Mouse (Mus musculus) liver, embryonic 12.5 days (tissue): ENCODE data around the gene Mgat3. TPM values are rescaled to one million over a fixed set of nuclear protein-coding genes. Genes with fewer than 3 reads are reported as not detected.

Source experiments
- ATAC-seq: fragments of 200-750 bp; cut with Nextera tagmentation; 2 replicates; pipeline ENCODE4 v1.8.0; 2017; ENCODE audit warnings: moderate number of reproducible peaks, mild to moderate bottlenecking, moderate library complexity
- H3K27ac ChIP-seq: fragments of 300-500 bp; sonication (generic); 2 replicates; pipeline ENCODE4 v1.5.1; 2016; ENCODE audit warnings: mild to moderate bottlenecking
- H3K27me3 ChIP-seq: fragments of 300-500 bp; sonication (generic); replicated peaks from 2 replicates; pipeline ENCODE4 v1.6.1; 2016; ENCODE audit warnings: mild to moderate bottlenecking, moderate library complexity
- H3K36me3 ChIP-seq: fragments of 300-500 bp; sonication (generic); 2 replicates; pipeline ENCODE4 v1.6.1; 2016; ENCODE audit warnings: mild to moderate bottlenecking, moderate library complexity
- H3K4me1 ChIP-seq: fragments of 300-500 bp; sonication (generic); 2 replicates; pipeline ENCODE4 v1.6.1; 2016
- H3K4me2 ChIP-seq: fragments of 300-500 bp; sonication (generic); 2 replicates; pipeline ENCODE4 v1.6.1; 2016; ENCODE audit warnings: mild to moderate bottlenecking, moderate library complexity
- H3K4me3 ChIP-seq: fragments of 300-500 bp; sonication (generic); 2 replicates; pipeline ENCODE4 v1.5.1; 2016; ENCODE audit warnings: mild to moderate bottlenecking, moderate library complexity
- H3K9ac ChIP-seq: fragments of 300-500 bp; sonication (generic); 2 replicates; pipeline ENCODE4 v1.6.1; 2016; ENCODE audit warnings: mild to moderate bottlenecking, moderate library complexity
- H3K9me3 ChIP-seq: fragments of 300-500 bp; sonication (generic); replicated peaks from 2 replicates; pipeline ENCODE4 v1.6.1; 2016; ENCODE audit warnings: mild to moderate bottlenecking, moderate library complexity
- WGBS: fragments of 180-500 bp; shearing (Covaris S2); methylation state at CpG from one replicate; pipeline ENCODE4 v1.1.7; 2016; ENCODE audit not compliant: insufficient replicate concordance; 5-methylcytosine and 5-hydroxymethylcytosine counted together
- polyA plus RNA-seq: library from polyadenylated mRNA; unstranded; fragments of >200 nt; fragmentation: Nextera tagmentation; extraction: Ambion mirVana; gene quantifications from 2 replicates; pipeline ENCODE4 v1.2.1, GENCODE M21; 2016

Mgat3 gene
- polyA plus RNA-seq, 1 experiment from 2014 or later: 1.2 TPM

DNA sequence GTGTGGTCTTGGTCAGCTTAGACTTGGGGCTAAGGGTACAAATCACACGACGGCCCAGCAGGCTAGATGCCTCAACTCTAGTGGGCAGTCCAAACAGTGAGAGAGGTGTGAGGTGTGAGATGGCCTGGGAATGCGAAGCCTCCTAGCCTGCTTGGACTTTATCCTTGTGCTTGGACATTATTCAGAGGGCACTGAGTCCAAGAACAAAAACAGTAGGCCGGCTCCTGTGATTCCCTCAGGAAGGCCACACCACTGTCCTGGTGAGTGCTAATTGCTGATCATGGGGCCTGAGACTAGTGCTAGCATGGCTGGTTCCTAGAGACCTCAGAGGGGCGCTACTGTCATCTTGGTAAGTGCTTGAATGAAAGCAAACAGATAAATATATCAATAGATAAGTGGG lies 15.4 kb downstream of the Mgat3 start:
- Histone ChIP-seq H3K4me3 (no peak overlapping the region), H3K36me3 (no peaks in the 10 kb centered on the region), H3K9me3 (no peaks in the 10 kb centered on the region), H3K4me2 (no peak overlapping the region), H3K27me3 (peaks cover 22% of the 10 kb centered on the region), H3K4me1 (peaks cover 20% of the 10 kb centered on the region), H3K9ac (no peak overlapping the region), H3K27ac (no peak overlapping the region)
- 58% methylated on average over 5 of the region's 5 CpGs for WGBS
- ATAC-seq: no peak

GRCm38 (mm10) chr15:80190075-80190474 lies 16.6 kb downstream of the Mgat3 start:
- WGBS: 55% methylated on average over 4 of the region's 4 CpGs
- H3K4me2 ChIP-seq: no peak overlapping the region

DNA sequence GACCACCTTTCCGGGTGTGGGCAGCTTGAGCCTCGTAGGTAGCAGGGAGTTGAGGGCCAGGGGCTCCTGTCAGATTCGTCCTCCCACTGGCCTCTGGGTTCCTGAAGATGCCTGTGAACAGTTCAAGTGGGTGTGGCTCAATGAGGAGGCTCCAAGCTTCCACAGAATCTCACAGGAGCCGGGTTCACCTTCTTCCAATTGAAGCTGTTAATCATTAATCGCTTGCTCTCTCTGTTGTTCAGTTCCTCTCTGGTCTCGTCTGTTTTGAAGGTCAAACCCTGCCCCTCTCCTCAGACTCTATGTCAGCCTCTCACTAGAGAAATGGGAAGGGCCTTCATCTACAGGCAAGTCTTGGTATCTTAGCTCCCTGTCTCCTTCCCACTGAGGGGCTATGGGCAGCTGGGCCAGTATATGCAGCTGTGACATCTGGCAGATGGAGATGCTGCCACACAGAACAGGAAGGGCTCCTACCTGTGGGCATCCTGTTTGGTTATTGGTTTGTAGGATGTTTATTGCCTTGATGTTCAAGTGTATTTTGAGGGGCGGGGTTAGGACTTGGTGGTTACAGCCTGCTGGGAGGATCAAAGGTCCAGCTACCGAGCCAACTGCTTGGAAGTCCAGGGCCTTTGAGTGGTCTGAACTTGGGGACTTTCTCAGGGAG lies 18.2 kb downstream of the Mgat3 start:
- H3K4me3 ChIP-seq: no peak overlapping the region
- H3K9me3 ChIP-seq: no peaks in the 10 kb centered on the region
- H3K4me2 ChIP-seq: no peak overlapping the region
- H3K9ac ChIP-seq: no peak overlapping the region
- H3K4me1 ChIP-seq: peaks cover 20% of the 10 kb centered on the region
- ATAC-seq: no peak
- no peaks in the 10 kb centered on the region for H3K36me3 ChIP-seq
- WGBS: 46% methylated on average over 8 of the region's 8 CpGs
- peaks cover 26% of the 10 kb centered on the region for H3K27me3 ChIP-seq
- H3K27ac ChIP-seq: peak overlapping the region; percentile 46

More at GRCm38 (mm10) chr15:80190075-80190474, 16.6 kb downstream of the Mgat3 start:
- H3K27ac ChIP-seq: no peak overlapping the region
- no peak; the same call in 1 of the 2 replicates for ATAC-seq
- no peak overlapping the region for H3K9ac ChIP-seq
- peaks cover 20% of the 10 kb centered on the region for H3K4me1 ChIP-seq
- H3K9me3 ChIP-seq: no peaks in the 10 kb centered on the region
- no peaks in the 10 kb centered on the region for H3K36me3 ChIP-seq
- peaks cover 22% of the 10 kb centered on the region for H3K27me3 ChIP-seq
- no peak overlapping the region for H3K4me3 ChIP-seq

- ATAC-seq: no peak
- no peaks in the 10 kb centered on the region for H3K36me3 ChIP-seq
- no peak overlapping the region for H3K4me3 ChIP-seq
- 73% methylated on average over 5 of the region's 6 CpGs for WGBS
- no peak overlapping the region for H3K9ac ChIP-seq
- H3K27me3 ChIP-seq: peaks cover 26% of the 10 kb centered on the region
- peaks cover 20% of the 10 kb centered on the region for H3K4me1 ChIP-seq
- no peaks in the 10 kb centered on the region for H3K9me3 ChIP-seq
- no peak overlapping the region for H3K27ac ChIP-seq
- no peak overlapping the region for H3K4me2 ChIP-seq
Observed at GRCm38 (mm10) chr15:80192246-80192585, 18.7 kb downstream of the Mgat3 start.

- Histone ChIP-seq H3K27ac (no peak overlapping the region), H3K4me1 (peaks cover 20% of the 10 kb centered on the region), H3K4me3 (no peak overlapping the region), H3K9ac (no peak overlapping the region), H3K36me3 (no peaks in the 10 kb centered on the region), H3K4me2 (no peak overlapping the region), H3K27me3 (peaks cover 25% of the 10 kb centered on the region), H3K9me3 (no peaks in the 10 kb centered on the region)
- ATAC-seq: no peak
- WGBS: 42% methylated on average over 7 of the region's 7 CpGs
Observed at GRCm38 (mm10) chr15:80192847-80193246, 19.3 kb downstream of the Mgat3 start.

GRCm38 (mm10) chr15:80199556-80199955 lies 26.0 kb downstream of the Mgat3 start:
- Histone ChIP-seq H3K4me1 (no peaks in the 10 kb centered on the region), H3K9ac (no peak overlapping the region), H3K27ac (no peak overlapping the region), H3K4me3 (no peak overlapping the region), H3K36me3 (no peaks in the 10 kb centered on the region), H3K9me3 (no peaks in the 10 kb centered on the region), H3K4me2 (no peak overlapping the region), H3K27me3 (peaks cover 11% of the 10 kb centered on the region; the same call in 1 of the 2 replicates)
- 61% methylated on average over 2 of the region's 2 CpGs for WGBS
- no peak for ATAC-seq

- 56% methylated on average over 6 of the region's 6 CpGs for WGBS
Observed at GRCm38 (mm10) chr15:80202111-80202775, 28.7 kb downstream of the Mgat3 start.

GRCm38 (mm10) chr15:80203406-80203805 lies 29.9 kb downstream of the Mgat3 start:
- no peak overlapping the region for H3K9ac ChIP-seq
- 19% methylated on average over 4 of the region's 4 CpGs for WGBS
- H3K27me3 ChIP-seq: peaks cover 33% of the 10 kb centered on the region
- no peak overlapping the region for H3K27ac ChIP-seq
- no peaks in the 10 kb centered on the region for H3K36me3 ChIP-seq
- no peak overlapping the region for H3K4me3 ChIP-seq
- no peak overlapping the region for H3K4me2 ChIP-seq
- peaks cover 4% of the 10 kb centered on the region; the same call in 1 of the 2 replicates for H3K4me1 ChIP-seq
- no peak for ATAC-seq
- no peaks in the 10 kb centered on the region for H3K9me3 ChIP-seq

More at GRCm38 (mm10) chr15:80202111-80202775, 28.7 kb downstream of the Mgat3 start:
- no peak for ATAC-seq
- H3K9ac ChIP-seq: no peak overlapping the region
- no peak overlapping the region for H3K4me2 ChIP-seq
- no peak overlapping the region for H3K27ac ChIP-seq
- H3K27me3 ChIP-seq: peaks cover 27% of the 10 kb centered on the region
- H3K36me3 ChIP-seq: no peaks in the 10 kb centered on the region
- no peaks in the 10 kb centered on the region for H3K4me1 ChIP-seq
- no peak overlapping the region for H3K4me3 ChIP-seq
- no peaks in the 10 kb centered on the region for H3K9me3 ChIP-seq

- H3K4me2 ChIP-seq: no peak overlapping the region
- WGBS: 64% methylated on average over 3 of the region's 3 CpGs
- H3K36me3 ChIP-seq: 0 out of 2 replicates have a peak, but pooled peaks cover 1% of the 10 kb centered on the region
- peaks cover 43% of the 10 kb centered on the region for H3K27me3 ChIP-seq
- ATAC-seq: no peak
- H3K9ac ChIP-seq: no peak overlapping the region
- no peak overlapping the region for H3K4me3 ChIP-seq
- peaks cover 4% of the 10 kb centered on the region; the same call in 1 of the 2 replicates for H3K4me1 ChIP-seq
- H3K9me3 ChIP-seq: no peaks in the 10 kb centered on the region
- no peak overlapping the region for H3K27ac ChIP-seq
Observed at GRCm38 (mm10) chr15:80206057-80206565, 32.6 kb downstream of the Mgat3 start.

- no peaks in the 10 kb centered on the region for H3K9me3 ChIP-seq
- no peak overlapping the region for H3K4me3 ChIP-seq
- no peak for ATAC-seq
- H3K9ac ChIP-seq: no peak overlapping the region
- peaks cover 64% of the 10 kb centered on the region for H3K27me3 ChIP-seq
- H3K27ac ChIP-seq: no peak overlapping the region
- peaks cover 11% of the 10 kb centered on the region; the same call in 1 of the 2 replicates for H3K4me1 ChIP-seq
- H3K4me2 ChIP-seq: no peak overlapping the region
- H3K36me3 ChIP-seq: 0 out of 2 replicates have a peak, but pooled peaks cover 8% of the 10 kb centered on the region
- WGBS: 42% methylated on average over 4 of the region's 4 CpGs
Observed at GRCm38 (mm10) chr15:80208446-80208845, 34.9 kb downstream of the Mgat3 start.

DNA sequence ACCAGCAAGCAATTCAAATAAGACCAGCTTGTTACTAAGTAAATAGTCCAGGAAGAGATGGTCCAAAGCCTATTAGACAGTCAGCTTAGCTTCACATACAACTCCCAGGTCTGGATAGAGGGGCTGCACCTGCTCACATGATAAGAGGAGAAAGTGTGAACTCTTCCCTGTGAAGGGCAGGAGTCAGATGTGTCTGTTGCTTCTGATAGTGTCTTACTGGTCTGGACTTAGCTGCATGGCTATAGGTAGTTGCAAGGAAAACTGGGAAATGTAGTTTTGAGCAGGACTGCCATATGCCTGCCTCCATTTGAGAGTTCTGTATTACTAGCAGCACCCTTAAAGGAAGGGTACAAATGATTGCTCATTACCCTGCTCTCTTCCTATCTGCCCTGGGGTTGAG lies 40.2 kb downstream of the Mgat3 start:
- H3K9ac ChIP-seq: 0 out of 2 replicates have a peak overlapping the region, but pooled peaks have one; percentile 35
- no peak overlapping the region for H3K27ac ChIP-seq
- H3K27me3 ChIP-seq: peaks cover 30% of the 10 kb centered on the region
- H3K9me3 ChIP-seq: no peaks in the 10 kb centered on the region
- 0 out of 2 replicates have a peak, but pooled peaks cover 8% of the 10 kb centered on the region for H3K36me3 ChIP-seq
- H3K4me2 ChIP-seq: no peak overlapping the region
- H3K4me1 ChIP-seq: 0 out of 2 replicates have a peak, but pooled peaks cover 14% of the 10 kb centered on the region
- peak; percentile 77 for ATAC-seq
- H3K4me3 ChIP-seq: no peak overlapping the region

GRCm38 (mm10) chr15:80215716-80216479 lies 42.4 kb downstream of the Mgat3 start:
- ATAC-seq: no peak
- Histone ChIP-seq H3K9ac (no peak overlapping the region), H3K9me3 (no peaks in the 10 kb centered on the region), H3K4me1 (peaks cover 20% of the 10 kb centered on the region), H3K4me3 (no peak overlapping the region), H3K4me2 (no peak overlapping the region), H3K27ac (no peak overlapping the region), H3K36me3 (0 out of 2 replicates have a peak, but pooled peaks cover 8% of the 10 kb centered on the region), H3K27me3 (peaks cover 25% of the 10 kb centered on the region)
- WGBS: 16% methylated on average over 10 of the region's 10 CpGs
